Mouse (Mus musculus): ENCODE results near the gene Fancg.

DNA sequence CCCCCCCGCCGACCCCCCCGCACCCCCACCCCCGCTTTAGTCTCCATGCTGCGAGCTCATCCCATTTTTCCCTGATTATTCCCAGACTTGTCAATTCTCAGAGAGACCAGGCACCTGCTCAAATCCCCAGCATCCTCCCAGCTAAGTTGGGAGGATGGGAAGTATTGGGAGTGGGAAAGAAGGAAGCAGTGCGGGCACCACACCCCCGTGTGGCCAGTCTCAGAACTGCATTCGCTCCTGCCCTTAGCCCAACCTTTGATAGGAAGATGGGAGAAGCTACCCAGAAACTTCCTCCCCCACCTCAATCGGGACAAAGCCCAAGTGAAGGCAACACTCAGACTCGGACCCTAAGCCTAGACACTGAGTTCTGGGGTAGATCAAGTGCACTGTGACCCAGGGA is 56.0 kb downstream of the Fancg start:
- no peak for TF ChIP-seq POLR2A (IDR thresholded peaks at IDR 0.05; ENCODE audit: low read depth, low read length)
- no peak for TF ChIP-seq EP300 (IDR thresholded peaks at IDR 0.05; ENCODE audit: low read length)
- TF ChIP-seq HCFC1 (IDR thresholded peaks at IDR 0.05; ENCODE audit: low read depth, low read length): no peak
- peak; percentile 71 to 83 for TF ChIP-seq CTCF (conservative IDR thresholded peaks at IDR 0.05 in 1 of 2, IDR thresholded peaks at IDR 0.05 in 1 of 2; ENCODE audit: low read depth in 2 of 2, low read length in 2 of 2)
- no peak for TF ChIP-seq POLR2AphosphoS2 (IDR thresholded peaks at IDR 0.05; ENCODE audit: low read depth, low read length)
- no peak for TF ChIP-seq ZC3H11A (IDR thresholded peaks at IDR 0.05; ENCODE audit: low read depth, low read length)
- no peak for TF ChIP-seq MAX (IDR thresholded peaks at IDR 0.05; ENCODE audit: low read length)
